Mouse (Mus musculus) kidney, adult 8-10 months (tissue): Measurements from ENCODE around the gene Crtac1.

Source experiments
- DNase-seq, 2 experiments: peaks; one replicate each; pipeline ENCODE4 v3.0.0; 2022

The Crtac1 gene

DNA sequence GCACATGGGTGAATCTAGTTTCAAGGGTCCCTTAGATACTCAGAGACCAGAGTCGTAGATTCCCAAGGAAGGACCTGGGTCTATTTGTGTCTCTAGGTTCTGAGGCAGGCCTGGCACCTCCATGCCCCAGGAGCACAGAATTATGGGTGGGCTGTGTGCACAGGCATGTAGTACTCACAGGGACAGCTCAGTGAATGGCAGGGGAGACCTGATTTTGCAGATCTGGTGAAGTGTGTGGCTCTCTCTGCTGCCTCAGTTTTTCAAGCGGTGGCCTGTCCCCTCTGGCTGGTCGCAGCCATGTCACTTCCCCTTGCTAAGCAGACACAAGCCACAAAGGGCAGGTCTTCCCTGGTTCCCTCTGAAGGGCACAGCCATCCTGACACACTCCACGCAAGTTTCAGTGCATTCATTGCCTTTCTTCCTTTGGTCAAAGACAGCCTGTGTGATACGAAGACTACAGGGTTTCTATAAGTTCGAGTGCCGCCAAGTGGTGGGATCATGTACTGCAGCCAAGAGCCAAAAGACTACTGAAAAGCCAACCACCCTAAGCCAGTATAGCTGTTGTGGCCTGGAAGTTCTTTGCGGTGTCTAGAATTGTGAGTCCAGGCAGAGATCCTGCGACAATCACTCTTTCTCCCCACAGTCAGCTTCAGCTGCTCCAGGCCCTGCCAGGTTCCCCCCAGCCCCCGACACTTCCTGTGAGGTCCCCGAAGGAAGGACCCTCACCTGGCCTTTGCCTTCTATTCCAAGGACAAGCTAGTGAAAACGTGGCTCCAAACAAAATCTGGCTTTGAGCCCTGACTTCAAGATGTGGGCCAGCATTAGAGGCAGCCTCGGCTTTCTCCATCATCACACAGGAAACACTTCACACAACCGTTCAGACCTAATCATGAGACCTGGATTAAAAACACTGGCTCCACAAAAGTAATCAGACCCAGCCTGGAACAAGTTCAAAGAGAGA lies 159.3 kb downstream of the Crtac1 start:
- peak; percentile 53 to 85 for DNase-seq

DNA sequence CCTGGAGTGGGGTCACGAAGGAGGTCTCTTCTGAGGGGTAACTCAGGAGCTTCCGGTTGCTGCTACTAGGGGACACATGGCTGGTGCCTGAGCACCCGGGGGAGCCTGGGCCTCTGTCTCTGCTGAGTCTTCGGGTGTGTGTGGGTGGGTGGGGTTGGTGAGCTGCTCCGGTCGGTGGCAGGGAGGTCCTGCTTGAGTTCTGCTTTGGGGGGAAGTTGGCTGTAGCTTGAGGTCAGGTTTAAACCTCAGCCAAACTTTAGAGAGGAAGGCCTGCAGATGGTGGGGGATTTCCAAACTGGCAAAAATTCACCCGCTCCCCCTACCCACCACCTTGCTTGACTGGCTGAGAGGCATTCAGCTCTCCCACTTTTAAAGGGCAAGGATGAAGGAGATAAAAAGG lies 160.4 kb downstream of the Crtac1 start:
- DNase-seq, result no peak

DNA sequence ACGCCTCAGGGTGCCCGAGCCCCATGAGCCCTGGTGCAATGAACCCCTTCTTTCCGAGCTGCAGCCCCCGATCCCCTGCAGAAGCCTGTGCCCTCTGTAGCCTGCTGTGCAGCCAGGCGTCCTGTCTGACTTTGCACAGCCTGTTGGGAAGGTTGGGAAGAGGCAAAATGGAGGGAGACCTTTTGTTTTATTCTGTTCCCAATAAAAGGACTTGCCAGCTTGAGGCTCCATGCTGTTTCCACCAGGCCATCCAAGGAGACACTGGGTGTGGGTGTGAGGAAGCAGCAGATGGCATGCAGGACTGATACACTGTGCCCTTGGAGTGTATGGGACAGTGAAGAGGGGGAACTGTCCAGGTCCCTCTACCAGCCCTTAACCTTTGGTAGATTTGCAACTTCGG lies 161.5 kb downstream of the Crtac1 start:
- no peak for DNase-seq

DNA sequence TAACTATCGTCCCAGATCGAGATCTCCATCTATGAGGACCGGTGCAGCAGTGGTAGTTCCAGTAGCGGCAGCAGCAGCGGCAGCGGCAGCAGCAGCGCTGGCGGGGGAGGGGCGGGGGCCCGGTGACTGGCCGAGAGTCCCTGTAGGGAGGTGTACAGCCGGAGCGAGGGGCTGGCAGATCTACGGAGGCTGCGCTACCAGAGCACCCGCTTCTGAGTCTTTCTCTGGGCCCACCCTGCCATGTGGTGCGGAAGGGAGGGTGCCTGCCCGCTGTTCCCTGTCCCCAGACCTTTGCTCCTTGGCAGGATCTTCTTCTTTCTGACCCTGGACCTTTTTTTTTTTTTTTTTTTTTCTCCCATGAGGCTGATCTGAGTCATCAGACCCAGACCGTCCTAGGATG lies 163.2 kb downstream of the Crtac1 start:
- DNase-seq, result peak; percentile 41 to 57

DNA sequence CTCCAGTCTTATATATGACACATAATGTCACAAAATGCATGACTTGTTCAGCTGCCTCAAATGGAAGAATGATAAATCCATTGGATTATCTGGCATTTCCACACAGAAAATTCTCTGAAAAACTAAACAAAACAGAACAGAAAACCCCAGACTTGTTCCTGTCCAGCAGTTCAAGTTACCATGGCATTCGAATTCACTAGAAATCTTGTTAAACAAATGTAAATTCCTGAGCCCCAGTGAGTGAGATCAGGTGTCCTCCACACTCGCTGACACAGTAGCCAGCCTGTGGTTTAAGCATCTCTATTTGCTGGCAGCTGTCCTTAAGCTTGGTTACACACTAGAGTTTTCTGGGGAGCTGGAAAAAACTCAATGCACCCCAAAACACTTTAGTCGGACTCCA lies 168.1 kb downstream of the Crtac1 start:
- no peak for DNase-seq

DNA sequence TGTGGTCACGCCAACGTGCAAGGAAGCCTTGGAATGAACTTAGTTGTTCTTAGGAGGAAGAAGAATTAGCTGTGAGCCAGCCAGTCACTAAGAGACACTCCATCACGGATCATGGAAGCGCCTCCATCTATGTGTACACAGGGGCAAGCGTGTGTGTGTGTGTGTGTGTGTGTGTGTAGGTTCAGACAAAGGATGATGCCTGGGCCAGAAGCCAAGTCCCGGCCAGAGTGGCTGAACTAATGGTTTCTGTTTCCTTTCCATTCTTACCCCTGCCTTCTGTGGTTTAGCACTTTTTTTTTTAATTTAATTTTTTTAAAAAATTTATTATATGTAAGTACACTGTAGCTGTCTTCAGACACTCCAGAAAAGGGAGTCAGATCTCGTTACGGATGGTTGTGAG lies 171.1 kb downstream of the Crtac1 start:
- DNase-seq, result no peak

DNA sequence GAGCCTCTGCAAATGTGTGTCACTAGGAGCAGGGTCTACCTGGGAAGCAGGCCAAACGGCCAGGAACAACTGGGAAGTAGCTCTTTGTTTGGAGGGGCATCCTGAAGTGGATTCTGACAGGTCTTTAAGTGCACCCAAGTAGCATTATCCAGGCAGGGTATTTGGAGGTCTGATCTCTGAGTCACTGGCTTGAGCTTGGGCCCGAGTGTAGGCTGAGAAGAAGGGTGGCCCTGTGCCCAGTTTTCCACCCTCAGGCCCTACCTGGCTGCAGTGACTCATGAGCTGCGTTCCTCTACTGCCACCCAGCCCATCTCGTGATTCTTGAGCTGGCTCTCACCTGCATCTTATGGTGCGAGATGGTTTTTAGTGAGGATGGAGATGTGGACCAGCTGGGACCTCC lies 173.0 kb downstream of the Crtac1 start:
- DNase-seq, result no peak

DNA sequence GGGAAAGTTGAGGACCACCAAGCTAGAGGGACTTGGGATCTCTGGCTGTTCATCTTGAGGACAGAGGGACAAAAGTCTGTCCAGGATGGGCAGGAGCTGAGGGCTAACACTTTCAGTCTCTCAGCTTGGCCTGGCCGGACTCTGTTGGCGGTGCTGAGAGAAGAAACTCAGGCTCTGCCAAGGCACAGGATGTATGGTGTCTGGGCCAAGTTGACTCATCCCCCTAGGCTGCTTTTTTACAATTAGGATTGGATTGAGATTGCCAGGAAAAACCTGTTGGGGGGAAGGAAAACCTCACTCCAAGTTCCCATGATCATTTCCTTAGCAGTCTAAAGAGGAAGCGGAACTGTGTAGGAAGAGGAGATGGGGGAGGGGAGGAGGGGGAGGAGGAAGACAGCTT lies 173.6 kb downstream of the Crtac1 start:
- DNase-seq, result no peak

DNA sequence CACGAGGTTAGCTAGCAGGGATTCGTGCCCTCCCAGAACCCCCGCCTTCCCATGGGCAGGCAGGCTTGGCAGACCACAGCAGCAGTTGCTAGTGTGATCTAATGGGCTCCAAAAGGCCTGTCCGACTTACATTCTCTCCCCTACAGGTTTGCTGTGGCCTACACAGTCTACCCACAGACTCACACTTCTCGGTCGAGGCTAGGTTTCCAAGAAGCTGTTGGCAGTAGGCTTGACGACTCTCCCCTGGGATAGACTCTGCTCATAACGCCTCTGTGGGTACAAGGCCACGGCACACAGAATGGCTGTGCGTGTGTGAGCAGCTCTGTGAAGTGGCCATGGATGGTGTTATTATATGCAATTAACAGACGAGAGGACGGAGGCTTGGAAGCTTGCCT lies 174.3 kb downstream of the Crtac1 start:
- no peak for DNase-seq

DNA sequence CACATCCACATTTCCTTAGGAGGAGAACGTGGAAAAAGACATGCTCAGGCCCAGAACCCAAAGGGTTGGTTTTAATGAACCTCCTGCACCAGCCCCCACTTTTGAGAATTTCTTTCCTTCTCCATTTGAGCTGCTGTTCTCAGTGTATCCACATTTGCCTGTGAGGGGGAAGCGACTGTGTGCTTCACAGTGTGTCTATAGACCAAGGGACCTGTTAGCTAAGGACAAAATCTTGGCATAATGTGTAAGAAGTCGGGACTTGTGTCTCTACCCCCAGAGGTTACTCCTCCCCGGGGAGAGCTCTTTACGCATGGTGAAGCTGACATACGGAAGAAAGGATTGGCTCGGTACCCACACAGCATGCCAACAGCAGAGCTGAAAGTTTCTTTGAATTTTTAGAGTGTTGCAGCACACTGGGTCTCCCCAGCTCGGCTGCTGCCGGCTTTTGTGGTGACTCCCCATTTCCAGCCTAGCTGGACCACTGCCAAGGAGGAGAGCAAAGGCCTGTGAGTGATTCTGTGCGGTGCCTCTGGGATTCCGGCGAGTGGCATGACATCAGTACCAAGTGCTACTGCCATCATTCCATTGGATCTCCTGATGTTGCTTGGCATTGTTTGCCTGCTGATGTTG lies 174.9 kb downstream of the Crtac1 start:
- no peak for DNase-seq

DNA sequence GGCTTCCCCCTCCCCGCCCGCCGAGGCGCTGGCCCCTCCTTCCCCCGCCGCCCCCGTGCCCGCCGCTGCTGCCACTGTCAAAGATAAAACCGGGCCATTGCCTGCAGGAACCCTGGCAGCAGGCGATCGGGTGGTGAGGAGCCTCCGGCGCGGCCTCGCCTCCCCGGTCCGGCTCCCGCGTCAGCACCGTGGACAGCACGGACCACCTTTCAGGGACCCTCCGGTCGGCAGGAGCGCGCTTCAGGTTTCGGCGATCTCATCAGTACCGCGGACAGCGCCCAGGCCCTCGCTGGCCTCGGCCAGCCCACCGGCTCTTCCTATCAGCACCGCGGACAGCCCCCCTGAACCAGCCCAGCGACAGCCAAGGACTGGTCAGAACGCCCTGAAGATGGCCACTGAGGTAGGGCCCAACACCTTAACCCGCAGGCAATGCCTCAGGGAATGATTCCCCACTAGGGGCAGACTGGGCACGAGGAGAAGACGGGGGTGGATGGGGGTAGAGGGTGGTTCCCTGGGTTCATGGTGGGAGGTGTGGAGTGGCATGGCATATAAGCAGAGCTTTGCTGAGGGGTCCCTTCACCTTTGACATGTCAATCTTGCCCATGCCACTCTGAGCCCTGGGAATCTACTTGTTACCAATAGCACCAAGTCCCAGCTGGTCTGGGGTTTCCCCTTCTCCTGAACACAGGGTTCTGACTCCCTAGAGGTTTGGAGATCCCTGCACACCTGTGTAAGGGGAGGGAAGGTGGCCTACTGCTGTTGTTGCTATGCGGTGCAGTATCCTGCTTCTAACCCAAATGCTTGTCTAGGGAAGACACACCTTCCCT lies 175.6 kb downstream of the Crtac1 start:
- DNase-seq, result peak; percentile 12 to 35

DNA sequence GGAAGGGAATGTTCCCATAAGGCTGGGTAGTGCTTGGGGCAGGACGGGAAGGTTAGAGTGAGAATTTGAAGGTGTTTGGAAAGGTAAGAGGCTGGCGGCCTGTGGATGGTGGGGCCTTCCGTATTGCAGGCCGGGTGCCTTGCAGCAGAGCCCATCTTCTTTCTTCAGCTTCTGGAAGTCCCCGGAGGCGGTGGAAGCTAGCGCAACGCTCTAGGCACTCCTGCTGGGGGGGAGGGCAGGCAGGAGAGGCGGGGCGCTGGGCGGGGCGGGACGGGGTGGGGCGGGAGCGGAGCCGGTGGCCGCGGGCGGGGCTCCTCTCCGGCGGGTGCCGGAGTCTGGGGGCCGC lies 176.2 kb downstream of the Crtac1 start:
- DNase-seq, result no peak

DNA sequence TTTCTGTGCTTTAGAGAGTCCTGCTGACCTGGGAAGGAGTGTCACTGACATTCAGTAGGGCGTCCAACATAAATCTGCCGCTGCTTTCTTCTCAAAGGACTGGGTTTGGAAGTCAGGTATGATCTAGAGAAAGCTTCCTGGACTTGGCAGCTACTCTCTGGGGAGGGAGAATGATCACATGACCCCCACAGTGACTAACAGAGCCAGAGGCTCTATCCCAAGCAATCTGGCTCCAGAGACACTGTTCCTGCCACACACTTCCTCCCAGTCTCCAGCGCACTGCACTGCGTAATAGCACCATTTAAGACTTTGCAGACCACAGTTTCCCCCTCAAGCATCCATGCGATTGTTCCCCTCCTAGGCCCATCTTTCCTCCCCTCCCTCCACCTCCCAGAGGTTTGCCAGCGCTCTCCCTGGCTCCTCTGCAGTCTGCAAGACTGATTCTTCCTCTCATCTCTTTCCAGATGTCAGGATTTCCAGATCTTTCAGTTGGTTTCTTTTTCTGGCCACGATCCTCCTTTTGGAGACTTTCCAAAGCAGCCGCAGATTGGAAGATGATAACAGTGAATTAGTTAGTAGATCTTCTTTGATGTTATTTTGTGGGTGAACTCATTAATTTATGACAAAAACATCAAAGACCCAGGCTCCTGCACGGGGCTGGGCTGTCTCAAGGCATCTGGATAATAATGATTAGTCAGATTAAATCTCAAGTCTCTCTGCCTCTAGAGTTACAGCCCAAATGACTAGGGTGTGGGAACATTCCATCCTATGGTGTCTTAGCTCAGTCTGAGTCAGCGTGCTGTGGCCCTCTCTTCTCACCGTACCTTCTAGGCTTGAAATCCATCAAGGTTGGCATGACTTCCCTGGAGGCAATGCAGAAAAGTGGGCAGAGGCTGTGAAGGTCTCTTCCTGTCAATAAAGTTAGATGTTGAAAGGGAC lies 181.3 kb downstream of the Crtac1 start:
- no peak for DNase-seq

DNA sequence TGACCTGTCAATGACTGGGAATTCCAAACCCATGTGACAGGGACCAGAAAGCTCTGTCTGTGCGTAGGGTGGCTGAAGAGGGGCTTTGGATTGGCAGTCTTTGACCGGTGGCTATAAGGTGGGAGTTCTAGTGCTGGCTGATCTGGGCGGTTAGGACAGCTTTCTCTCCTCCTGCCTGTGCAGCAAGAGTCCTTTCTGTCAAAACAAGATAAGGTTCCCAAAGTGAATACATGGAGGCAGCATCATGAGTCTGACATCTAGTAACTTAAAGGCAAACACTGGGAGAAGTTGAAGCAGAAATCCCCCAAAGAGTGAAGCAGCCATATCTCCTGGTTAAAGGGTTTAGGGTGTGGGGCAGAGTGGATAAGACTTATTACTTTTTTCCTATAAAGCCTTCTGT lies 184.1 kb downstream of the Crtac1 start, which contains the start of gene Golga7b:
Gene Golga7b (plus strand): TSS at position 56 of the 400 bp plus-strand sequence.
- no peak for DNase-seq

DNA sequence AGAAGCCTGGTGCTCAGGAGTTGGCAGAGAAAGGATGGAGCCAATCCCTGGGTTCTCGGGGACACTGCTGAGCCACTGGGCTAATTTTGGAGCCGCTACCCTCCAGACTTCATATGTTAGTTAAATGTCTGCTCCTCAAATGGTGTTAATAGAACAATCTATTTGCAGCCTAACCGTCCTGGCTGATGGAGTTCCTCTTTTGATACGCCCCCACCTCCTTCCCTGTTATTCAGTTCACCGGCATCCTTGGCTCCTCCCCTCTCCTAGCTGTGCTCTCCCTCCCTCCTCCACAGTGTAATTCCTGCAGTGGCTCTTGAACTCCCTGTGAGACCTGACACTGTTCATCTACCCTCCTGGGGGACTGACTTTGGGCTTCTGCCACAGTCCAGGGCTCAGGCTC lies 185.0 kb downstream of the Crtac1 start:
- DNase-seq, result no peak

DNA sequence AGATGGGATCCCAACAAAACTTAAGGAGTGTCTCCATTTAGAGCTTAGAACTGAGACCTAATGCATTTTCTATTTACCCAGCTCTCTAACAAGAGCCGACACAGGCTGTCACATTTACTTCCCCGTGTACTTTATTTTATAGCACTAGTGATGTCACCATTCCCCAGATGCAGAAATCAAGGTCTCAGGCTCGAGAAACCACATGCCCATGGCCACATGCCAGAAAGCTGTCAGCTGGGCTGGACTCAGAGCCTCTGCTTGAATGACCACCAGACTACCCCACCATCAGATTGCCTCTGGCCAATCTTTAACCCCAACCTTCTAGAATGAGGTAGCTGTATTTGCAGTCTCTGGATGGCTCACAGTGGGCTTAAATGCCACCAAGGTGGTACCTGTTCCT lies 188.2 kb downstream of the Crtac1 start:
- no peak for DNase-seq

DNA sequence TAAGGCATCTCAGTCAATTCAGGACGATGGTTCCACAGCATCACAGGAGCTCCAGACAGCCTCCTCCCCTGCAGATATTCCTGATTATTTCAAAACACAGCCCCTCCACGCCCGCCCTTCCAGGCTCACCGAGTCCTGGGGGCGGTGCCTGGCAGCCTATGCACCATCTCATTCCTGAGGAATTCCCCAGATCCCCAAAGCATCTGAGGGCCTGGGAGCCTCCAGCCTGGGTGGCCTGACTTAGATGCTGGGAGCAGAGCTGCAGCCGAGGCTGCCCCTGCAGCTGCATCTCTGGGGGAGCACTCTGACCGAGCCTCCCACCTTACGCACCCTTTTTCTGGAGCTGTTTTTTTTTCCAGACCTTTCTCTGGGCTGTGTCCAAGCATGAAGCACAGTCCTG lies 190.7 kb downstream of the Crtac1 start:
- no peak for DNase-seq

DNA sequence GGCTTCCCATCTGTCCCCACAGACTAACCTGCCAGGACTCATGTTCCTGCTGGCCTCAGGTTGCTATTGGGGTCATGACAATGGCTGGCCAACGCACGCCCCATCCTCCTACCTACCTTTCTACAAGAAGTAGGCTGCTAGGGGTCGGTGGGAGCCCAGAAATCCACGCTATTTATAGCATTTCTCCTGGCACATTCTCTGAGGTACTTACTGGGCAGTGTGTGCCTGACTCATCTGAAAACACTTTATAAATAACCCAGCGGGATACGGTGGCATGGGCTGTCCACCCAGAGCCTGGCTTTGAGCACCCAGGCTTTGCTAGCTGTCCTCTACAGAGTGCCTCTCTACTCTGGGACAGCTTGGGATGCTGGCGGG lies 193.3 kb downstream of the Crtac1 start:
- DNase-seq, result no peak

DNA sequence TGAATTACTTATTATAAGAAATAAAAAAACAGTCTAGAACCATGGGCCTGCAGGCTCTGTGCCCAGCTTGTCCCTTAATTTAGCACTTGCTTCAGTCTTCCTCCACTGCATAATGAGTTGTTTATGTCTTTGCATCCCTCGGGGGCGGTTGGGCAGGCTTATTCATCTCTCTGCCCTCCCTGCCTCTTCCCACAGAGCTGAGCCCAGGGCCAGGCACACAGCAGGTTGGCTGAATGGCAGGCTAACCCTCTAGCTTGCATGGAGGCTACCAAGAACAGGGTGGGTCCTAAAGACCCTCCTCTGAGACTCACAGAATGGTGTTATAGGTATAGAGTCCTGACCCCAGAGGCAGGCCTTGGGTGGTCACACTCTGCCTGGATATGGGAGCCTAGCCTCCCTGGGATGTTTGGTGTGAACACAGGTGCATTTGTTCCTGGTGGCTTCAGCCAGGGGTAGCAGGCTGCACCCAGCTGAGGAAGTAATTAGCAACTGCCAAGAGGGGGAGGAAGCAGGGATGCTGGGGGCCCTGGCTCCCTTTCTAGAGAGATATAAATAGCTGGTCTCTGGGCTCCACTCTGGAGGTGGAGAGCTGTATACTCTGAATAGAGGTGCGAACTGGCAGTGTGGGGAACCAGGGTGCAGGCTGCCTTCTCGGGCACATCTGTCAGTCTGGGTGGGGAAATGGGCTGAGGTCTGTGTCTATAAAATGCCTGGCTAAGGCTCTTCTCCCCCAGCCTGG lies 193.8 kb downstream of the Crtac1 start:
- DNase-seq, result no peak
